Mouse (Mus musculus): ENCODE results near the gene Ncs1.

The Ncs1 gene

GRCm38 (mm10) chr2:31341726-31342535 is 96.3 kb downstream of the Ncs1 start:
- DNase-seq (ENCODE audit: low spot score) = no peak

Data from adipocyte (in vitro differentiated cells).